Mouse (Mus musculus): ENCODE data around the gene Ptov1. TPM values are rescaled to one million over a fixed set of nuclear protein-coding genes. Genes with fewer than 3 reads are reported as not detected.

Ptov1 gene
- total and polyA plus RNA-seq, 3 experiments, result 155 to 293 (median 172) TPM

DNA sequence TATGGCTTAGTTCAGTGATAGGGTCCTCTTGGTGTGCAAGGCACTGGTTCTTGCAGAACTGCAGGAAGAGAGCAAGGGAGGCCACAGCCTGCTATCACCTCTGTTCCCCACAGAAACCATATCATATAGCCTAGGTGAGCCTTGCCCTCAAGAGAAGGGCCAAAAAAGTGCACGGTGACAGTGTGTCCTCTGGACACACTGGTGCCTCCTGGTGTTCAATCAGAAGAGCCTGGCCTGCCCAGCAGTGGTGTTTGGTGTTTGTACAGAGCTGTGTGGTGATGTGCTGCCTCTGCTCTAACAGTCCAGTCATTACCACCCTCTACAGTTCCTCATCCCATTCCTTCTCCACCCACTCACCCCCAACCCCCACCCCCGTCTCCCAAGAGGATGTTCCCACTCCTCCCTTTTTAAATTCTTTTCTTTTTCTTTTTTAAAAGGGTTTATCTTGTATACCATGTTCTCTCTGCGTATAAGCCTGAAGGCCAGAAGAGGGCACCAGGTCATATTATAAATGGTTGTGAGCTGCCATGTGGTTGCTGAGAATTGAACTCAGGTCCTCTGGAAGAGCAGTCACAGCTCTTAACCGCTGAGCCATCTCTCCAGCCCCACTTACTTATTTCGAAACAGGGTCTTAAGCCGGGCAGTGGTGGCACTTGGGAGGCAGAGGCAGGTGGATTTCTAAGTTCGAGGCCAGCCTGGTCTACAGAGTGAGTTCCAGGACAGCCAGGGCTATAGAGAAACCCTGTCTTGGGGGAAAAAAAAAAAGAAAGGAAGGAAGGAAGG, 47.7 kb downstream of the Ptov1 start:
- H3K79me2 ChIP-seq (replicated peaks; ENCODE audit: control insufficient read depth, insufficient read depth, low read length), result peaks cover 3% of the 10 kb centered on the region
- no peaks in the 10 kb centered on the region for H3K27me3 ChIP-seq (ENCODE audit: control insufficient read depth, insufficient read depth, low read length)
- intact Hi-C loops (cut with DNase I), result loop anchor here (5.0 kb wide), 1 partner anchor 170 kb away; no protein-coding TSS in a partner anchor
- H3K36me3 ChIP-seq (ENCODE audit: control insufficient read depth, insufficient read depth, low read length), result peaks cover 14% of the 10 kb centered on the region
- no peak overlapping the region for H3K9ac ChIP-seq (ENCODE audit: low read depth, low read length)
- H3K4me3 ChIP-seq, result no peak overlapping the region
- H3K4me1 ChIP-seq (ENCODE audit: control insufficient read depth, insufficient read depth, low read length), result peaks cover 22% of the 10 kb centered on the region
- TF ChIP-seq EP300 (IDR thresholded peaks at IDR 0.05; ENCODE audit: insufficient read depth, low read depth, low read length) (no peak), CTCF (IDR thresholded peaks at IDR 0.05) (peak; percentile 39), POLR2A (IDR thresholded peaks at IDR 0.05; ENCODE audit: insufficient read depth, low read depth, low read length) (no peak)
- peak; percentile 2 to 14 for DNase-seq
- 79% methylated on average over 7 of the region's 7 CpGs for WGBS
- no peak overlapping the region for H3K27ac ChIP-seq

DNA sequence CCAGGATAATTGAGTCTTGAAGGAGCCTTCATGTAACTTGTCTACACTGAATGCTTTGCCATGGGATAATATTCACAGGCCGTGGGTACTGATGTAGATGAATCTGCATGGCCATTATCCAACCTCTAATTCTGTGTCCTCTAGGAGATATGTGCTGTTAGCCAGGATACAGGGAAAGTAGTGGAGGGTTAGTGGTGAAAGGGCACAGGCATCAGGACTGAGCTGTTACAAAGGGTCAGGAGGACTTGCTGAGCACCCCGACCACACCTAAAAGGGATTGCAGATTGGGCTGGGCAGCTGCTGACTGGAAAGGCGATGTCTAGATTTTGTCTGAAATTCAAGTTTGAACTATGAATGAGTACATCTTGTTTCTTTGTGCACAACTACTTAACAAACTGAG, 49.1 kb downstream of the Ptov1 start:
- H3K27me3 ChIP-seq (ENCODE audit: control insufficient read depth, insufficient read depth, low read length), result no peaks in the 10 kb centered on the region
- peaks cover 3% of the 10 kb centered on the region for H3K79me2 ChIP-seq (replicated peaks; ENCODE audit: control insufficient read depth, insufficient read depth, low read length)
- no peak for TF ChIP-seq POLR2A (IDR thresholded peaks at IDR 0.05; ENCODE audit: insufficient read depth, low read depth, low read length)
- peaks cover 18% of the 10 kb centered on the region for H3K4me1 ChIP-seq (ENCODE audit: control insufficient read depth, insufficient read depth, low read length)
- H3K27ac ChIP-seq, result peak overlapping the region; percentile 93; the same call in 1 of the 2 replicates
- WGBS, result 57% methylated on average over 3 of the region's 3 CpGs
- DNase-seq, result peak; percentile 1 to 13
- no peak overlapping the region for H3K4me3 ChIP-seq
- intact Hi-C loops (cut with DNase I), result loop anchor here (5.0 kb wide), 1 partner anchor 168 kb away; no protein-coding TSS in a partner anchor
- H3K36me3 ChIP-seq (ENCODE audit: control insufficient read depth, insufficient read depth, low read length), result peaks cover 14% of the 10 kb centered on the region
- H3K9ac ChIP-seq (ENCODE audit: low read depth, low read length), result no peak overlapping the region

GRCm38 (mm10) chr7:44819863-44820262, 49.7 kb downstream of the Ptov1 start:
- peak; percentile 28 to 55 for DNase-seq
- peaks cover 19% of the 10 kb centered on the region for H3K4me1 ChIP-seq (ENCODE audit: control insufficient read depth, insufficient read depth, low read length)
- no peak overlapping the region for H3K9ac ChIP-seq (ENCODE audit: low read depth, low read length)
- H3K36me3 ChIP-seq (ENCODE audit: control insufficient read depth, insufficient read depth, low read length), result peaks cover 14% of the 10 kb centered on the region
- H3K4me3 ChIP-seq, result no peak overlapping the region
- H3K27me3 ChIP-seq (ENCODE audit: control insufficient read depth, insufficient read depth, low read length), result no peaks in the 10 kb centered on the region
- TF ChIP-seq EP300 (IDR thresholded peaks at IDR 0.05; ENCODE audit: insufficient read depth, low read depth, low read length), result no peak
- TF ChIP-seq POLR2A (IDR thresholded peaks at IDR 0.05; ENCODE audit: insufficient read depth, low read depth, low read length), result no peak
- no peak for TF ChIP-seq CTCF (IDR thresholded peaks at IDR 0.05)
- WGBS, result 19% methylated on average over 5 of the region's 5 CpGs
- intact Hi-C loops (cut with DNase I), result loop anchor here (5.0 to 10.0 kb wide), 2 partner anchors 168 to 445 kb away; no protein-coding TSS in a partner anchor
- peak overlapping the region; percentile 93 for H3K27ac ChIP-seq
- H3K79me2 ChIP-seq (replicated peaks; ENCODE audit: control insufficient read depth, insufficient read depth, low read length), result peaks cover 3% of the 10 kb centered on the region

- H3K79me2 ChIP-seq (replicated peaks; ENCODE audit: control insufficient read depth, insufficient read depth, low read length), result peaks cover 3% of the 10 kb centered on the region
- H3K27ac ChIP-seq, result peak overlapping the region; percentile 93
- TF ChIP-seq EP300 (IDR thresholded peaks at IDR 0.05; ENCODE audit: insufficient read depth, low read depth, low read length), result no peak
- H3K9ac ChIP-seq (ENCODE audit: low read depth, low read length), result no peak overlapping the region
- peak; percentile 1 to 12 for DNase-seq
- WGBS, result 88% methylated on average over 2 of the region's 2 CpGs
- no peak overlapping the region for H3K4me3 ChIP-seq
- H3K27me3 ChIP-seq (ENCODE audit: control insufficient read depth, insufficient read depth, low read length), result no peaks in the 10 kb centered on the region
- peaks cover 14% of the 10 kb centered on the region for H3K36me3 ChIP-seq (ENCODE audit: control insufficient read depth, insufficient read depth, low read length)
- peaks cover 19% of the 10 kb centered on the region for H3K4me1 ChIP-seq (ENCODE audit: control insufficient read depth, insufficient read depth, low read length)
- intact Hi-C loops (cut with DNase I), result loop anchor here (10.0 kb wide), 1 partner anchor 445 kb away; no protein-coding TSS in a partner anchor
These were observed 50.2 kb downstream of the Ptov1 start for GRCm38 (mm10) chr7:44819391-44819790.

DNA sequence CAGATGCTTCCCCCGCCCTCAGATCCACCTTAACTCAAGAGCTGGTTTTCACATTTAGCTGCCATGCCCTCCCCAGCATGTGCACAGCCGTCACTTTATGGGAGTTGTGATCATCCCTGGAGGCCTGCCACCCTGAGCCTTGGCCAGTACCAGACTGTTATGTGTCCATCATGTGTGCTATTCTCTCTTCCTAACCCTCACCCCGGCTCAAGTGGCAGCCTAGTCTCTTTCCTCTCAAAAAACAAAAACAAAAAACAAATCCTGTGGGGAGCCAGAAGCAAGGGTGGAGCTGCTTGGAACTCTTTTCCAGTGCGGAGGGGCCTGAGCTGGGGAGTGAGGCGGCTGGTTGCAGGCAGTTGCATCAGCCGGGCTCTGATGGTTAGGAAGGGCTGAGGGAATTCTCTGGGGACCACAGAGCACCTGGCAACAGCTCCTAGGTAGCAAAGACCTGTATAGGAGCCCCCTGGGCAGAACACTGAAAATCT, 50.8 kb downstream of the Ptov1 start:
- H3K27me3 ChIP-seq (ENCODE audit: control insufficient read depth, insufficient read depth, low read length), result no peaks in the 10 kb centered on the region
- peak overlapping the region; percentile 14; the same call in 1 of the 2 replicates for H3K4me3 ChIP-seq
- peaks cover 14% of the 10 kb centered on the region for H3K36me3 ChIP-seq (ENCODE audit: control insufficient read depth, insufficient read depth, low read length)
- H3K27ac ChIP-seq, result peak overlapping the region; percentile 93
- TF ChIP-seq CTCF (IDR thresholded peaks at IDR 0.05) (no peak), POLR2A (IDR thresholded peaks at IDR 0.05; ENCODE audit: insufficient read depth, low read depth, low read length) (0 out of 2 replicates have a peak, but pooled peaks have one; percentile 16), EP300 (IDR thresholded peaks at IDR 0.05; ENCODE audit: insufficient read depth, low read depth, low read length) (no peak)
- peaks cover 3% of the 10 kb centered on the region for H3K79me2 ChIP-seq (replicated peaks; ENCODE audit: control insufficient read depth, insufficient read depth, low read length)
- peak; percentile 67 to 82 for DNase-seq
- intact Hi-C loops (cut with DNase I), result loop anchor here (10.0 kb wide), 1 partner anchor 444 kb away; no protein-coding TSS in a partner anchor
- H3K4me1 ChIP-seq (ENCODE audit: control insufficient read depth, insufficient read depth, low read length), result peaks cover 21% of the 10 kb centered on the region
- H3K9ac ChIP-seq (ENCODE audit: low read depth, low read length), result peak overlapping the region; percentile 50
- 20% methylated on average over 6 of the region's 6 CpGs for WGBS

DNA sequence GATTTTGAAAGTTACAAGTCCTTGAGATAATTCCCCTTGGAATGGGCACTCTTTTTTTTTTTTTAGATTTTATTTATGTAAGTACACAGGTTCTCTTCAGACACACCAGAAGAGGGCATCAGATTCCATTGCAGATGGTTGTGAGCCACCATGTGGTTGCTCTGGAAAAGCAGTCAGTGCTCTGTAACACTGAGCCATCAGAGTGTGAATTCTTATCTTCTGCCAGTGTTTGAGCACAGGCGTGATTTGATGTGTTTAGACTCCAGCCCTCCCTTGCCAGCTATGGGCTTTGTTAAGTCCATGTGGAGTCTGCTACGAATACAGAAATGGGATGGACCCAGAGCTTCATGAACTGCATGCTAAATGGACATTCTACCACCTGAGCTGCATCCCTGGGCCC, 51.4 kb downstream of the Ptov1 start:
- H3K4me1 ChIP-seq (ENCODE audit: control insufficient read depth, insufficient read depth, low read length), result peaks cover 21% of the 10 kb centered on the region
- TF ChIP-seq CTCF (IDR thresholded peaks at IDR 0.05) (peak; percentile 53), EP300 (IDR thresholded peaks at IDR 0.05; ENCODE audit: insufficient read depth, low read depth, low read length) (no peak)
- peak; percentile 7 to 23 for DNase-seq
- H3K27ac ChIP-seq, result peak overlapping the region; percentile 93
- 16% methylated on average over 2 of the region's 2 CpGs for WGBS
- intact Hi-C loops (cut with DNase I), result loop anchor here (10.0 kb wide), 1 partner anchor 443 kb away; no protein-coding TSS in a partner anchor
- H3K27me3 ChIP-seq (ENCODE audit: control insufficient read depth, insufficient read depth, low read length), result no peaks in the 10 kb centered on the region
- H3K9ac ChIP-seq (ENCODE audit: low read depth, low read length), result no peak overlapping the region
- H3K36me3 ChIP-seq (ENCODE audit: control insufficient read depth, insufficient read depth, low read length), result peaks cover 14% of the 10 kb centered on the region
- H3K4me3 ChIP-seq, result no peak overlapping the region; the same call in 1 of the 2 replicates
- H3K79me2 ChIP-seq (replicated peaks; ENCODE audit: control insufficient read depth, insufficient read depth, low read length), result peaks cover 3% of the 10 kb centered on the region

Data from heart, adult 2 months (tissue).